Mouse (Mus musculus) frontal cortex, adult 2 months (tissue): Measurements from ENCODE around the gene 4921530L21Rik. TPM values are rescaled to one million over a fixed set of nuclear protein-coding genes. Genes with fewer than 3 reads are reported as not detected.
A peak's percentile ranks its signal among the peaks of the same experiment; 100 is the strongest.

ENCODE experiments used
- DNase-seq, 2 experiments: peaks; one replicate each; pipeline ENCODE4 v3.0.0; 2022; ENCODE audit warnings: low spot score in 1 of 2; ENCODE audit errors: extremely low spot score in 1 of 2
- polyA plus RNA-seq: library from polyadenylated mRNA; depleted of rRNA; stranded (reverse); fragments of >200 nt; gene quantifications from 2 replicates; pipeline ENCODE4 v1.2.3, GENCODE M21; 2012; rRNA removed

Gene 4921530L21Rik
- polyA plus RNA-seq, result 0.08 TPM in 1 of 2 replicates, not detected in the other

GRCm38 (mm10) chr14:95880954-95881353, at the start of gene 4921530L21Rik:
Gene 4921530L21Rik (plus strand): TSS chr14:95881254.
- DNase-seq, result no peak

DNA sequence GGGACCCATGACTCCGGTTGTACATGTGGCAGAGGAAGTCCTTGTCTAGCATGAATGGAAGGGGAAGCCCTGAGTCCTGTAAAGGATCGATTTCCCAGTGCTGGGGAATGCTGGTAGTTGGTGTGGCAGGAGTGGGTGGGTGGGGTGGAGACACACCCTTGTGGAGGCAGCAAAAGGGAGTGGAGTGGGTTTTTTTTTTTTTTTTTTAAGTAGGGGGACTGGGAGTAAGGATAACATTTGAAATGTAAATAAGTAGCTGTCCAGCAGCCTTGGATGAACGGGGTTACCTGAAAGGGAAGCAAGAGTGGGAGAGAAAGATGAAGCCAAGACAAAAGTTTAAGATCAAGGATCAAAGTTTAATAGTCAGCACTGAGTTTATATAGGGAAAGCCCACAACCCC, 47.2 kb upstream of the 4921530L21Rik start:
- DNase-seq, result no peak

DNA sequence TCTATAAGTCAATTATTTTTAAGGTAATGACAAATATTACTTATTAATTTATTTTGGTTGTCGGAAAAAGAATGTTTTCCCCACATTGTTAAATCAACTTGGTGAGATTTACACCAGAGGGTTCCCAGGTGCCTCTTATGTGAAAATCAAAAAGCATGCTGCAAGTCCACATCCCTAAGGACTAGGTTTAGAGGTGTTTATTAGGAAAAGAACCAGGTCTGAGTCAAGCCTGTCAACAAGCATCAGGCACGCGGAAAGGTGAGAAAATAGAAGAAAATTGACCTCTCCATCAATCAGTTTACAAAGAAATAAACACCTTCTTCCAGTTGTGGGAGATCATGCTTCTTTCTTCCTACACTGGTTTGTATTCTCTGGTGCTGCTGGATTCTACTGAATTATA, 18.1 kb upstream of the 4921530L21Rik start:
- no peak for DNase-seq

DNA sequence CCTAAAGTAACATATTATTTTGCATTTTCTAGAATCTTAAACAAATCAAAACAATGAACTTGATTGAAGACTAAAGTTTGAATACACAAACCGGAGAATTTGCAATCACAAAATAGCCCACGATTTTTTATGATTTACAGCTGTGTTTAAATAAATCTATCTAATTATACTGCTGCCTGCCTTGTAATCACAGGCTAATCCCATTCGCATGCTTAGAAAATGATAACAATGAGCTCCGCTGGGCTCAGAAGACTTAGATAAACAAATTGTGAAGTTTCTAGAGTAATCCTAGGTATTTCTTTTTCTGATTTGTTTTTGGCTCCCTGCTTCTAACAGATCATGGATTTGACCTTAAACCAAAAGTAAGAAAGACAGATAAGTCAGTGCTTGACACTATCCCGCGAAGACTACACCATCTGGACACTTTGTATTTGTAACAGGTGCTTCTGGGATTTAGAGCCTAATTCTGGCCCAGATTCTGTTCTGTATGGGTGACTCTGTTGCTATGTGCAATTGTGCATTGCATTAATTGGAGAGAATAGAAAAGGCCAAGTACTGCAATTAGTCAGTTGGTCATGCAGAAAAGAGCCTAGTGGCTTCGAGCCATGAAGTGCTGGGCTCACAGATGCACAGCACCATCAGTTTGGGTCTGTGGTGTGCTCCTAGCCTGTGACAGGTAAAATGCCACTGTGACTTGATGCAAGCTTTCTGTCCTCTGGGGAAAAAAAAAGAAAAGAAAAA, 15.2 kb upstream of the 4921530L21Rik start:
- DNase-seq, result no peak

DNA sequence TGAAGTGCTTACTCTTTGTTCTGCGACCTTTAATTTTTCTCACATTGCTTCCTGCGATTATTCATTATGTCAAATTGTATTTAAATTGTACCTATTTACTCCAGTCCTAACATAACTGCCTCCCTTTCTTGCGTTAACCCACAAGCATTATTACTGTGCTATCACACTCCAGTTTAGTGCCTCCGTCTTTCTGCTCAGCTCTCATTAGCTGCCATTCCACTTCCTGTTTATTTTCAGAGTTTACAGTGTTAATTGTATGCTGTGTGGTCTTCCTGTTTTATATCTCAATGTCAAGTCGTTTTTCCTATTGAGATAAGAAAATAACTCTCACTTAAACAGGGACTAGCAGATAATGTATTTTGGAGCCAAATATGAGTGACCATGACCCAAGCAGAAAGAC, 9.0 kb upstream of the 4921530L21Rik start:
- DNase-seq, result no peak

- peak; percentile 90 to 94 for DNase-seq
These were observed 4.1 kb upstream of the 4921530L21Rik start for GRCm38 (mm10) chr14:95876785-95877510.

GRCm38 (mm10) chr14:95877548-95877947, 3.5 kb upstream of the 4921530L21Rik start:
- DNase-seq, result no peak

DNA sequence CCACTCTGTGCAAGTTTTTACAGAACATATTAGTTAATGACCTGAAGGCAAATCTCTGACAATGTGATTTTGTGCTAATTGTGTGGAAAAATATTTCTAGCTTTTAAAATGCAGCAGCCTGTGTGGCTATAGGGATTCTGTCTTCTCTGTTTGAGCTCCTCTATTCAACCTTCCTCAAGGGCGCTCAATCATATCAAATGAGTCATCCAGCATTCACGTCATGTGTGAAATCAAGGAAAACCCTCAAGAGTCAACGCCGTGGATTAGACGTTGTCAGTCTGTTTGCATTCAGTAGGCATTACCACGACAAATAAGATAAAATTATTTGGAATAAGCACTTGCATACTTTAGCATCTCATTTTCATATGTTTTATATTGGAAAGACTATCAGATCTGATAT, 18.4 kb downstream of the 4921530L21Rik start:
- no peak for DNase-seq

DNA sequence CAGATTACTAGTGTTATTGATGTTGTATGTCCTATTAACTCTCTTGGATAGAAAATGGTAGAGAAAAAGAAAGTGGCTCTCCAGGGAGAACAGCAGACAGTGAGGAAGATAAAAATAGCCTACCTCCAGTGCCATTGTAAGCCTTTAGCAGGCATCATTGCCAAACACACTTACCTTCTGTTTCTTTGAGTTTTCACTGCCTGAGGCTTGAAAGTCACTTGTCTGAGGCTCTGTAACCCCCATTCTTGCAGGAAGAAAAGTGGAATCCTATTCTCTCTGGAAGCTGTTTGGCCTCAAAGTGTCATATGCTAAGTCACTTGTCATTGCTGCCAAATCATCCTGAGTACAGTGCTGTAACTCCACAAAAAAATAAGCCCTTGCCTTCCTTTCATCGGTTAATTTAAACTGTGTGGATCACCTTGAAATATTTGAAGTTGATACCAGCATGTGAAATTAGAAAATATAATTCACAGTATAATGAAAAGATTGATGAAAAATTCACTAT, 23.6 kb downstream of the 4921530L21Rik start:
- no peak for DNase-seq

DNA sequence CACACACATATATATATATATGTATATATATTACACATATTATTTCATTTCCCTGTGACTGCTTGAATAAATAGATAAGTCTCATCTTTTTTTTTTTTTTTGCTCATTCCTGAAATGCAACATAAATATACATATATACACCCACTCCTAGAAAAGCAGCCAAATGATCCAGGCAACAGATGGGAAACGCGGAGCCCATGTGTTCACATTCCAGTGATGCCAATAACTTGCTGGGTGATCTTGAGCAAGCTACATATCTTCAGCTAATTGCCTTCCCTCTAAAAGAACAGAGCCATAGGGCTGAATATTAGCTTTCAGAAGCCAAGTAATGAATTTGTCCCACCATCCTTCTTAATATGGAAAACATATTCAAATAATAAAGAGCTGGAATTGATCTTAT, 32.2 kb downstream of the 4921530L21Rik start:
- peak; percentile 79 to 88 for DNase-seq

- DNase-seq, result no peak
These were observed 45.7 kb downstream of the 4921530L21Rik start for GRCm38 (mm10) chr14:95926742-95927141.

GRCm38 (mm10) chr14:95927810-95928785, 47.0 kb downstream of the 4921530L21Rik start:
- no peak for DNase-seq
